In genomic region chr4:111645117-111645830, GRCm38 (mm10) we compare ENCODE assay signal across 13 mouse cellular contexts.
DNase-seq lines count a peak whose midpoint lies in the region; ATAC-seq and TF ChIP-seq lines count a peak whose summit lies in the region.
"Had no signal": no experiment of that assay in that cellular context is flagged by ENCODE, and none has a peak within 500 bp of the region (broad histone marks: within the 10 kb centered on the region; RNA-seq: fewer than 3 reads in every experiment).

No protein-coding gene starts in this region.

- intact Hi-C loops in heart, postnatal 25 days (cut with DNase I), result no loop called here

- peaks cover 3% of the 10 kb centered on the region; the same call in 1 of the 2 replicates for H3K4me1 ChIP-seq in forebrain, embryonic 13.5 days
- H3K4me1 ChIP-seq in forebrain, embryonic 10.5 days, result no peaks in the 10 kb centered on the region
- H3K4me1 ChIP-seq in heart, postnatal 0 days (ENCODE audit: control insufficient read depth, insufficient read depth), result no peaks in the 10 kb centered on the region
- H3K4me1 ChIP-seq in neural tube, embryonic 13.5 days (replicated peaks), result no peaks in the 10 kb centered on the region; the same call in 1 of the 2 replicates
- no peaks in the 10 kb centered on the region for H3K4me1 ChIP-seq in neural tube, embryonic 14.5 days (ENCODE audit: control insufficient read depth, insufficient read depth, low read length)
- H3K4me1 ChIP-seq: embryonic facial prominence, embryonic 15.5 days had no signal

- no peaks in the 10 kb centered on the region for H3K9me3 ChIP-seq in forebrain, embryonic 13.5 days (replicated peaks)
- H3K9me3 ChIP-seq in forebrain, embryonic 10.5 days, result no peaks in the 10 kb centered on the region
- H3K9me3 ChIP-seq in heart, postnatal 0 days (replicated peaks; ENCODE audit: control insufficient read depth, low read length), result no peaks in the 10 kb centered on the region
- H3K9me3 ChIP-seq in neural tube, embryonic 13.5 days, result no peaks in the 10 kb centered on the region
- no peaks in the 10 kb centered on the region for H3K9me3 ChIP-seq in neural tube, embryonic 14.5 days (ENCODE audit: control insufficient read depth, low read length)
- H3K9me3 ChIP-seq: embryonic facial prominence, embryonic 15.5 days had no signal

- DNase-seq in forebrain, embryonic 10.5 days (ENCODE audit: extremely low spot score, low spot score), result no peak
- DNase-seq in heart, postnatal 0 days (ENCODE audit: low spot score), result no peak
- DNase-seq in heart, postnatal 25 days (ENCODE audit: low spot score), result no peak
- no peak for DNase-seq in neural tube, embryonic 10.5 days (ENCODE audit: extremely low spot score, low spot score)
- DNase-seq: cerebellum, adult 11-12 months; layer of hippocampus, adult 9-11 months; thymus, postnatal 25 days had no signal

- no peaks in the 10 kb centered on the region for H3K27me3 ChIP-seq in forebrain, embryonic 13.5 days
- H3K27me3 ChIP-seq in forebrain, embryonic 10.5 days (ENCODE audit: poor library complexity, severe bottlenecking), result no peaks in the 10 kb centered on the region
- no peaks in the 10 kb centered on the region for H3K27me3 ChIP-seq in heart, postnatal 0 days (ENCODE audit: control insufficient read depth, insufficient read depth, low read length)
- H3K27me3 ChIP-seq in neural tube, embryonic 13.5 days, result no peaks in the 10 kb centered on the region
- H3K27me3 ChIP-seq in neural tube, embryonic 14.5 days (ENCODE audit: control insufficient read depth, insufficient read depth, low read length), result no peaks in the 10 kb centered on the region
- H3K27me3 ChIP-seq: embryonic facial prominence, embryonic 15.5 days; Patski had no signal

- H3K9ac ChIP-seq in forebrain, embryonic 13.5 days, result no peak overlapping the region
- H3K9ac ChIP-seq in heart, postnatal 0 days (replicated peaks; ENCODE audit: low read depth, low read length), result no peak overlapping the region
- H3K9ac ChIP-seq in neural tube, embryonic 13.5 days, result no peak overlapping the region
- H3K9ac ChIP-seq in neural tube, embryonic 14.5 days (replicated peaks; ENCODE audit: low read depth, low read length), result no peak overlapping the region
- H3K9ac ChIP-seq: embryonic facial prominence, embryonic 15.5 days had no signal

- no peak overlapping the region for H3K4me2 ChIP-seq in forebrain, embryonic 13.5 days
- H3K4me2 ChIP-seq in heart, postnatal 0 days (ENCODE audit: low read depth, low read length), result peak overlapping the region; percentile 32; the same call in 1 of the 2 replicates
- no peak overlapping the region for H3K4me2 ChIP-seq in neural tube, embryonic 13.5 days
- no peak overlapping the region for H3K4me2 ChIP-seq in neural tube, embryonic 14.5 days (ENCODE audit: low read depth, low read length)
- H3K4me2 ChIP-seq: embryonic facial prominence, embryonic 15.5 days had no signal

- H3K4me3 ChIP-seq in forebrain, embryonic 13.5 days, result no peak overlapping the region
- H3K4me3 ChIP-seq in forebrain, embryonic 10.5 days, result no peak overlapping the region
- H3K4me3 ChIP-seq in heart, postnatal 0 days (ENCODE audit: low read depth, low read length), result no peak overlapping the region
- H3K4me3 ChIP-seq in neural tube, embryonic 13.5 days, result no peak overlapping the region
- no peak overlapping the region for H3K4me3 ChIP-seq in neural tube, embryonic 14.5 days (ENCODE audit: low read depth, low read length)
- H3K4me3 ChIP-seq: embryonic facial prominence, embryonic 15.5 days had no signal

- no peaks in the 10 kb centered on the region for H3K36me3 ChIP-seq in forebrain, embryonic 13.5 days (ENCODE audit: poor library complexity, severe bottlenecking)
- H3K36me3 ChIP-seq in forebrain, embryonic 10.5 days (replicated peaks), result no peaks in the 10 kb centered on the region
- no peaks in the 10 kb centered on the region for H3K36me3 ChIP-seq in heart, postnatal 0 days (replicated peaks; ENCODE audit: control insufficient read depth, insufficient read depth, low read length)
- no peaks in the 10 kb centered on the region for H3K36me3 ChIP-seq in neural tube, embryonic 13.5 days
- no peaks in the 10 kb centered on the region for H3K36me3 ChIP-seq in neural tube, embryonic 14.5 days (ENCODE audit: control insufficient read depth, insufficient read depth, low read length)
- H3K36me3 ChIP-seq: embryonic facial prominence, embryonic 15.5 days had no signal

- TF ChIP-seq CTCF in heart, postnatal 0 days (IDR thresholded peaks at IDR 0.05; ENCODE audit: low read depth), result no peak

- ATAC-seq in forebrain, embryonic 13.5 days, result peak; percentile 65
- ATAC-seq in heart, postnatal 0 days (ENCODE audit: insufficient read depth, low read depth), result peak; percentile 41
- ATAC-seq in neural tube, embryonic 13.5 days (ENCODE audit: low read depth), result peak; percentile 23
- peak; percentile 56; the same call in 1 of the 2 replicates for ATAC-seq in neural tube, embryonic 14.5 days (ENCODE audit: low read depth)
- no peak for ATAC-seq in erythroid progenitor cell, adult 5-6 weeks (replicated peaks; ENCODE audit: low FRiP score, poor library complexity, severe bottlenecking)
- ATAC-seq: Patski had no signal

- TF ChIP-seq EP300 in heart, postnatal 0 days (IDR thresholded peaks at IDR 0.05; ENCODE audit: low read depth), result no peak

- 72% methylated on average over 6 of the region's 6 CpGs for WGBS in forebrain, embryonic 13.5 days
- WGBS in forebrain, embryonic 10.5 days, result 85% methylated on average over 6 of the region's 6 CpGs
- 39% methylated on average over 6 of the region's 6 CpGs for WGBS in heart, postnatal 0 days
- 77% methylated on average over 6 of the region's 6 CpGs for WGBS in neural tube, embryonic 13.5 days
- 76% methylated on average over 6 of the region's 6 CpGs for WGBS in neural tube, embryonic 14.5 days

- H3K27ac ChIP-seq in forebrain, embryonic 13.5 days, result no peak overlapping the region
- no peak overlapping the region for H3K27ac ChIP-seq in forebrain, embryonic 10.5 days
- H3K27ac ChIP-seq in heart, postnatal 0 days (ENCODE audit: low read depth), result no peak overlapping the region
- H3K27ac ChIP-seq in neural tube, embryonic 13.5 days (replicated peaks), result no peak overlapping the region
- no peak overlapping the region for H3K27ac ChIP-seq in neural tube, embryonic 14.5 days (ENCODE audit: low read depth, low read length)
- H3K27ac ChIP-seq: embryonic facial prominence, embryonic 15.5 days had no signal
